Mouse (Mus musculus) myocyte (in vitro differentiated cells): Measurements from ENCODE around the gene Aplp2.

Experiments
- CEBPB ChIP-seq: IDR thresholded peaks from 2 replicates; pipeline ENCODE4 v1.6.1; 2011; ENCODE audit warnings: mild to moderate bottlenecking, moderate library complexity; ENCODE audit not compliant: poor library complexity, insufficient read depth, severe bottlenecking
- E2F4 ChIP-seq: IDR thresholded peaks from one replicate; pipeline ENCODE4 v1.6.1; 2011; ENCODE audit warnings: mild to moderate bottlenecking, control low read depth, moderate library complexity; ENCODE audit not compliant: insufficient read depth
- MAX ChIP-seq: IDR thresholded peaks from one replicate; pipeline ENCODE4 v1.6.1; 2011; ENCODE audit warnings: low read depth, mild to moderate bottlenecking, control low read depth
- MYOD1 ChIP-seq, 3 experiments: IDR thresholded peaks; one replicate each; pipeline ENCODE4 v1.6.1; 2011; ENCODE audit warnings: control low read depth in 2 of 3, low read depth in 2 of 3, mild to moderate bottlenecking in 2 of 3, moderate library complexity in 1 of 3; ENCODE audit not compliant: insufficient read length in 2 of 3, control insufficient read depth in 1 of 3
- POLR2A ChIP-seq: IDR thresholded peaks from one replicate; pipeline ENCODE4 v1.6.1; 2011; ENCODE audit warnings: low read depth, mild to moderate bottlenecking, control low read depth, moderate library complexity; ENCODE audit not compliant: insufficient read length
- POLR2AphosphoS2 ChIP-seq: IDR thresholded peaks from one replicate; pipeline ENCODE4 v1.6.1; 2011; ENCODE audit warnings: low read depth, control low read depth; ENCODE audit not compliant: insufficient read length
- SRF ChIP-seq: IDR thresholded peaks from one replicate; pipeline ENCODE4 v1.6.1; 2011; ENCODE audit warnings: low read depth; ENCODE audit not compliant: control insufficient read depth, insufficient read length
- TCF12 ChIP-seq: IDR thresholded peaks from one replicate; pipeline ENCODE4 v1.6.1; 2011; ENCODE audit warnings: mild to moderate bottlenecking, control low read depth; ENCODE audit not compliant: poor library complexity, insufficient read depth, severe bottlenecking
- USF1 ChIP-seq: IDR thresholded peaks from one replicate; pipeline ENCODE4 v1.6.1; 2011; ENCODE audit warnings: low read depth, mild to moderate bottlenecking, control low read depth, moderate library complexity

DNA sequence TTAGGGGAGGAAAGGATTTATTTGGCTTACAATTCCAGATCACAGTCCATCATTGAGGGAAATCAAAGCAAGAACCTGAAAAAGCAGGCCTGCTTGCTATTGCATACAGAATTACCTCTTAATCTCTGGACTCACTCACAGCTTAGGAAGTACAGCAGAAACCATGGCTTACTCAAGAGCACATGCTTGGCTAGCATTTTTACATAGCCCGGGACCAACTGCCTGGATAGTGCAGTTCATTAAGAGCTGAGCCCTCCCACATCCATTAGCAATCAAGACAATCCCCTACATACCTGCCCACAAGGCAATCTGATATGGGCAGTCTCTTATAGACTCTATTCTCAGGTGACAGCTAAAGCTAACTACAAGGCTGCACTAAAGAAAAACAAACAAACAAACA is 16.0 kb downstream of the Aplp2 start:
- no peak for TF ChIP-seq SRF
- no peak for TF ChIP-seq USF1
- no peak for TF ChIP-seq POLR2AphosphoS2
- no peak for TF ChIP-seq POLR2A
- no peak for TF ChIP-seq TCF12
- TF ChIP-seq CEBPB = no peak
- TF ChIP-seq MAX = no peak
- TF ChIP-seq MYOD1 (IDR thresholded peaks at IDR 0.05; ENCODE audit: control insufficient read depth in 1 of 3, insufficient read length in 2 of 3, low read depth in 2 of 3) = no peak
- no peak for TF ChIP-seq E2F4
